Mouse (Mus musculus) C2C12 (cell line): ENCODE results near the gene Abcc4.

Experiments used
- CEBPB ChIP-seq: IDR thresholded peaks from one replicate; pipeline ENCODE4 v1.6.1; 2011; ENCODE audit warnings: low read depth, mild to moderate bottlenecking, control low read depth, moderate library complexity
- CTCF ChIP-seq: IDR thresholded peaks from one replicate; pipeline ENCODE4 v1.5.1; 2011; ENCODE audit not compliant: control insufficient read depth, insufficient read depth, insufficient read length
- FOSL1 ChIP-seq: IDR thresholded peaks from one replicate; pipeline ENCODE4 v1.8.0; 2011; ENCODE audit warnings: mild to moderate bottlenecking, low read length; ENCODE audit not compliant: poor library complexity, insufficient read depth, severe bottlenecking
- MAX ChIP-seq: IDR thresholded peaks from one replicate; pipeline ENCODE4 v1.6.1; 2011; ENCODE audit warnings: mild to moderate bottlenecking, control low read depth
- MYOD1 ChIP-seq: IDR thresholded peaks from one replicate; pipeline ENCODE4 v1.6.1; 2011; ENCODE audit warnings: low read depth; ENCODE audit not compliant: control insufficient read depth, insufficient read length
- USF1 ChIP-seq: IDR thresholded peaks from one replicate; pipeline ENCODE4 v1.6.1; 2011; ENCODE audit warnings: low read depth, mild to moderate bottlenecking, control low read depth, moderate library complexity

DNA sequence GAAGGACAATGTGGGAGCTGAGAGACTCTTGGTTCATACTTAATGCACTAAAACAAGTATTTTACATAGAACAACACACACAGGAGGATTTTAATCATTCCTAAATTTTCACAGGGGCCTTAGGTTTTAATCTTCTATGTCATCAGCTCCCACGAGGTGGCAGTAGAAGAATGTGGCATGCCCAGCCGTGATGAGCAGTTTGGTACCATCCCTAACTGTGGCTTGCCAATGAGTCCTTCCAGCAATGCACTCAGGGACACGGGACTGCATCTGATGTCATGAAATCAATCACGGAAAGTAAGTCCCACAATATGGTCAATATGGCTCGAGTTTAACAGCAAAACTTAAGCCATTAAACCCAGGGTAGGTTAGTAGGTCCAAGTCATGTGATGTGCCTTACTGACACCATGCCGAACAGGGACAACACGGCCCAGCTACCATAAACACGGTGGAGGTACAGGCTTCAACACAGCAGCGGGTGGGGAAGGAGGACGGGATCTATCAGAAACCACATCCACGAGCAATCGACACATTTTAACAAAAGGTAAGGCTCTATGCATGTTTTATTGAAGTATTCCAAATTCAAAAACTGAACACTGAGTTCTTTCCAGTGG lies 89.2 kb downstream of the Abcc4 start:
- TF ChIP-seq CTCF (peak; percentile 54), CEBPB (no peak), MAX (no peak), USF1 (no peak), FOSL1 (no peak), MYOD1 (no peak)
